Mouse (Mus musculus): ENCODE measurements around the gene Gm765.

DNA sequence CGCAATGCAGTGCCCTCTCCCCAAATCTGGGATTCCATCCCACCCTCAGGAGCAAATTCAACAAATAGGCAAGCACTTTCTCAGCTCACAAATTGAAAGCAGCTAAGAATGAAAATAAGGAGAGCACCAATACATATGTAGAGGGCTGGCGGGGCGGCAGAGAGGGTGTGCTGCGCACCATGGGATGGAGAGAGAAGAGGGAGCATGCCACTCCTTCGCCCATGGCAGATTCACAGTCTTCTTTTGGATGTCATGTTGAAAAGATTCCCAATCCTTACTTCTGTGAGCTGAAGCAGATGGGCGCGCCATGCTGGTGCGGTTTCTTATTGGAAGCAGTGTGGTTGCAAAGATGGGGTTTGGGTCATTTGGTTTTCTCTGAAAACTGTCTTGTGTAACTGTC, 118.6 kb downstream of the Gm765 start:
- TF ChIP-seq CTCF (IDR thresholded peaks at IDR 0.05; ENCODE audit: insufficient read depth, low read depth, low read length) (no peak), POLR2A (IDR thresholded peaks at IDR 0.05; ENCODE audit: insufficient read depth, low read depth, low read length) (no peak)
